Mouse (Mus musculus) hindbrain, embryonic 15.5 days (tissue): ENCODE results near the gene Sirt7. TPM values are rescaled to one million over a fixed set of nuclear protein-coding genes. Genes with fewer than 3 reads are reported as not detected.

Source experiments
- ATAC-seq: fragments of 200-750 bp; cut with Nextera tagmentation; 2 replicates; pipeline ENCODE4 v1.8.0; 2017; ENCODE audit warnings: low read depth, moderate number of reproducible peaks, moderate TSS enrichment; ENCODE audit not compliant: low FRiP score
- H3K27ac ChIP-seq: fragments of 300-500 bp; sonication (generic); replicated peaks from 2 replicates; pipeline ENCODE4 v1.5.1; 2015; ENCODE audit warnings: mild to moderate bottlenecking, inconsistent platforms
- H3K27me3 ChIP-seq: fragments of 300-500 bp; sonication (generic); 2 replicates; pipeline ENCODE4 v1.6.1; 2015; ENCODE audit warnings: control low read depth, inconsistent platforms
- H3K36me3 ChIP-seq: fragments of 300-500 bp; sonication (generic); 2 replicates; pipeline ENCODE4 v1.6.1; 2015; ENCODE audit warnings: control low read depth, inconsistent platforms
- H3K4me1 ChIP-seq: fragments of 300-500 bp; sonication (generic); replicated peaks from 2 replicates; pipeline ENCODE4 v1.6.1; 2015; ENCODE audit warnings: control low read depth, inconsistent platforms
- H3K4me2 ChIP-seq: fragments of 300-500 bp; sonication (generic); 2 replicates; pipeline ENCODE4 v1.6.1; 2015; ENCODE audit warnings: moderate library complexity, mild to moderate bottlenecking, inconsistent platforms
- H3K4me3 ChIP-seq: fragments of 300-500 bp; sonication (generic); 2 replicates; pipeline ENCODE4 v1.5.1; 2015; ENCODE audit warnings: mild to moderate bottlenecking, inconsistent platforms
- H3K9ac ChIP-seq: fragments of 300-500 bp; sonication (generic); 2 replicates; pipeline ENCODE4 v1.6.1; 2015; ENCODE audit warnings: inconsistent platforms
- H3K9me3 ChIP-seq: fragments of 300-500 bp; sonication (generic); 2 replicates; pipeline ENCODE4 v1.6.1; 2016; ENCODE audit warnings: control low read depth, inconsistent platforms
- WGBS: fragments of 180-500 bp; shearing (Covaris S2); methylation state at CpG from one replicate; pipeline ENCODE4 v1.1.7; 2015; 5-methylcytosine and 5-hydroxymethylcytosine counted together
- microRNA-seq: library from miRNA; unstranded; fragments of <30 nt; microRNA quantifications from one replicate; pipeline ENCODE4, GENCODE M21; 2016
- polyA plus RNA-seq: library from polyadenylated mRNA; unstranded; fragments of >200 nt; fragmentation: Nextera tagmentation; extraction: Ambion mirVana; gene quantifications from 2 replicates; pipeline ENCODE4 v1.2.1, GENCODE M21; 2015

The Sirt7 gene
- polyA plus RNA-seq, 1 experiment from 2014 or later: 45.6 TPM

DNA sequence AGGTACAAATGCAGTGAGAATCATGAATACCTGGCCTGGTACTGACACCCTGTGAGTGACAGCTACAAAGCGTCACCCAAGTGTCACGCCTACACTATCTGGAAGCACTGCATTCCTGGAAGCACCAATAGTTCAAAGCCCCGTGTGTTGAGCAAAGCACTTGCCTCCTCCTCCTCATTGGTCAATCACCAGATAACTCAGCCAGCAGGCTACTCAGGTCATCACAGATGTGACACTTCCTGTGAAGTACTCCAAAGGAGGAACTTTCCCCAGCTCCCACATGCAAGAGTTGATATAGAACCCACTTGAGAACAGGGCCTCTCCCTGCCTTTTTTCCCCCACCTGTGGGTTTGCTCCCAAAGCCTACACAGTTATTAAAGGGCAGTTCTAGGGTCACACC is 53.9 kb downstream of the Sirt7 start:
- peak overlapping the region; percentile 81 for H3K4me2 ChIP-seq
- no peak for ATAC-seq
- peaks cover 27% of the 10 kb centered on the region for H3K4me1 ChIP-seq
- H3K9me3 ChIP-seq: no peaks in the 10 kb centered on the region
- 91% methylated on average over 3 of the region's 3 CpGs for WGBS
- H3K36me3 ChIP-seq: peaks cover 42% of the 10 kb centered on the region
- no peak overlapping the region for H3K27ac ChIP-seq
- H3K9ac ChIP-seq: no peak overlapping the region
- 0 out of 2 replicates have a peak overlapping the region, but pooled peaks have one; percentile 68 for H3K4me3 ChIP-seq
- H3K27me3 ChIP-seq: no peaks in the 10 kb centered on the region

Small RNA genes within 50 kb of the gene (microRNA-seq; reads per million reads assigned to microRNA genes)
- gene Mir6936: 1.3 reads per million

Other genes starting within 250 kb of the Sirt7 start
- gene Faap100, start 246.5 kb downstream of the Sirt7 start, polyA plus RNA-seq: 95.4 and 110 TPM in 2 replicates
- 34.9 and 36.9 TPM in 2 replicates for gene Nploc4, start 187.5 kb downstream of the Sirt7 start, polyA plus RNA-seq
- not detected in 2 replicates for gene Tspan10, start 182.6 kb downstream of the Sirt7 start, polyA plus RNA-seq
- gene Pde6g, start 171.7 kb downstream of the Sirt7 start, polyA plus RNA-seq: 0.22 and 0.51 TPM in 2 replicates
- 11.5 and 12.0 TPM in 2 replicates for gene Oxld1, start 167.2 kb downstream of the Sirt7 start, polyA plus RNA-seq
- 24.8 and 28.9 TPM in 2 replicates for gene Ccdc137, start 167.1 kb downstream of the Sirt7 start, polyA plus RNA-seq
- gene Arl16, start 157.6 kb downstream of the Sirt7 start, polyA plus RNA-seq: 61.5 and 64.1 TPM in 2 replicates
- gene Mrpl12, start 140.6 kb downstream of the Sirt7 start, polyA plus RNA-seq: 122 and 125 TPM in 2 replicates
- 31.7 and 31.9 TPM in 2 replicates for gene Slc25a10, start 133.4 kb downstream of the Sirt7 start, polyA plus RNA-seq
- 0.41 and 0.75 TPM in 2 replicates for gene Gcgr, start 94.5 kb downstream of the Sirt7 start, polyA plus RNA-seq
- gene Mcrip1, start 75.5 kb downstream of the Sirt7 start, polyA plus RNA-seq: 243 and 246 TPM in 2 replicates
- not detected in 2 replicates for gene Ppp1r27, start 74.1 kb downstream of the Sirt7 start, polyA plus RNA-seq
- 263 and 274 TPM in 2 replicates for gene P4hb, start 52.0 kb downstream of the Sirt7 start, polyA plus RNA-seq
- 492 and 533 TPM in 2 replicates for gene Arhgdia, start 43.6 kb downstream of the Sirt7 start, polyA plus RNA-seq
- gene Alyref, start 26.9 kb downstream of the Sirt7 start, polyA plus RNA-seq: 247 and 251 TPM in 2 replicates
- 200 and 215 TPM in 2 replicates for gene Anapc11, start 26.8 kb downstream of the Sirt7 start, polyA plus RNA-seq
- gene Npb, start 16.8 kb downstream of the Sirt7 start, polyA plus RNA-seq: 0.71 and 1.1 TPM in 2 replicates
- gene Pcyt2, start 7.3 kb downstream of the Sirt7 start, polyA plus RNA-seq: 213 and 226 TPM in 2 replicates
- 42.5 and 42.7 TPM in 2 replicates for gene Mafg, start 8.4 kb upstream of the Sirt7 start, polyA plus RNA-seq
- gene Pycr1, start 18.5 kb upstream of the Sirt7 start, polyA plus RNA-seq: 19.0 and 21.3 TPM in 2 replicates
- gene Myadml2, start 22.9 kb upstream of the Sirt7 start, polyA plus RNA-seq: 0.67 and 1.0 TPM in 2 replicates
- gene Notum, start 35.9 kb upstream of the Sirt7 start, polyA plus RNA-seq: 2.2 and 2.3 TPM in 2 replicates
- gene Aspscr1, start 47.7 kb upstream of the Sirt7 start, polyA plus RNA-seq: 140 and 154 TPM in 2 replicates
- gene Cenpx, start 88.5 kb upstream of the Sirt7 start, polyA plus RNA-seq: 107 and 109 TPM in 2 replicates
- 74.9 and 81.2 TPM in 2 replicates for gene Lrrc45, start 88.7 kb upstream of the Sirt7 start, polyA plus RNA-seq
- 540 and 587 TPM in 2 replicates for gene Rac3, start 96.2 kb upstream of the Sirt7 start, polyA plus RNA-seq
- gene Dcxr, start 102.0 kb upstream of the Sirt7 start, polyA plus RNA-seq: 8.8 and 10.4 TPM in 2 replicates
- 0.97 and 2.1 TPM in 2 replicates for gene Cbr2, start 106.9 kb upstream of the Sirt7 start, polyA plus RNA-seq
- gene Hmga1b, start 137.6 kb upstream of the Sirt7 start, polyA plus RNA-seq: 2.1 and 2.9 TPM in 2 replicates
- gene Rfng, start 159.0 kb upstream of the Sirt7 start, polyA plus RNA-seq: 119 and 141 TPM in 2 replicates
- gene Gps1, start 159.0 kb upstream of the Sirt7 start, polyA plus RNA-seq: 275 and 300 TPM in 2 replicates
- gene Dus1l, start 171.2 kb upstream of the Sirt7 start, polyA plus RNA-seq: 45.2 and 48.6 TPM in 2 replicates
- gene Fasn, start 199.3 kb upstream of the Sirt7 start, polyA plus RNA-seq: 90.0 and 94.7 TPM in 2 replicates